Mouse (Mus musculus) cerebellum, postnatal 36 days (tissue): ENCODE data around the gene Trp53rka.

Experiments used
- DNase-seq, 2 experiments: peaks; one replicate each; pipeline ENCODE4 v3.0.0; 2021 to 2022; ENCODE audit warnings: mixed read lengths in 2 of 2

The Trp53rka gene

GRCm38 (mm10) chr2:165485826-165486225 is 7.3 kb downstream of the Trp53rka start:
- DNase-seq: no peak

DNA sequence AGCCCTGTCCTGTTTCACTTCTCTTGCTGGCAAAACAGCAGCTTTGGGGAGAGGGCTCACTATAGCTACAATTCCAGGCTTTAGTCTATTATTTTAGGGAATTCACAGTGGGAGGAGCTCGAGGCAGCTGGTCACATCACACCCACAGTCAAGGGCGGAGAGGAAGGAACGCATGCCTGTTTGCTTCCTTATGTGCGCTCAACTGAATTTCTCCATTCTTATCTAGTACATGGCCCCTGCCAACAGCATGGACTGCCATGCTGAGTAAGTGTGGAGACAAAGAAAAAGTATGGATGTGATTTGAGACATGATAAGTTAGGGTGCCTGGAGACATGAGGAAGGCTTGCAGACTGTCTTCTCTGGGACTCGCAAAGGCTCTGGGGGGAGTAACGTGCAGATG is 9.0 kb downstream of the Trp53rka start:
- no peak for DNase-seq

- DNase-seq: no peak
Observed at GRCm38 (mm10) chr2:165482003-165482402, 11.1 kb downstream of the Trp53rka start.

DNA sequence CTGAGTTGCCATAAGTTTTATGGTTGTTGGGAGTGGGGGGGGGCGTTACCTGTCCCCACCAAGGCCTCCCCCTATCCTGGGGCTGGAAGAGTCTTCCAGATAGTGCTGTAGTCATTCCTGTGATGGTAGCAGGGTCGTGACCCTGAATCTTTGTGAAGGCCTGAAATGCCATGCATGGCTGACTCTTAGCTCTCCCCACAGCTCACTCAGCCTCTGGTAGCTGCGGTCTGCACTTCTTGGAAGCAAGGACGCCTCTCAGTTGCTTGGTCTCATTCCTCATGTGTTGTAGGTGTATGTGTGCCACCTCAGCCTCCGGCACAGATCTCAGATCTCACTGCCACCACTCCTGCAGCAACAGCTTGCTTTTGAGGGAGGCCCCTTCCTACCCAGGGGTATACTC is 17.3 kb downstream of the Trp53rka start:
- no peak for DNase-seq

DNA sequence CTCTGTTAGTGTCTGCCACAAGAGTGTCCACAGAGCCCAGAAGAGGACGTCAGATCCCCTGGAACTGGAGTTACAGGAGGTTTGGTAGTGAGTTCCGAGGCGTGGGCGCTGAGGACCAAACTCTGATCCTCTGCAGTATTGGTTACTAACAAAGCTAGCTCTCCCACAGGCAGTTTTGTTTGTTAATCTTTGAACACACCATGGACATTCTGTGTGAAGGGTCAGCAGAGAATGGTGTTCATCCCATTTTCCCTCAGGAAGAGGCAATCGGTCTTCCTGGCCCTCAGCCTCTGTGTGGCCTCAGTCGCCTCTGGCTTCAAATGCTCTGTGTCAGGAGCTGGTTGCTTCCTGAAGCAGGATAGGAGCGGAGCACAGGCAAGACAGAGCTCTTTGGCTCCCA is 17.7 kb downstream of the Trp53rka start:
- no peak for DNase-seq

DNA sequence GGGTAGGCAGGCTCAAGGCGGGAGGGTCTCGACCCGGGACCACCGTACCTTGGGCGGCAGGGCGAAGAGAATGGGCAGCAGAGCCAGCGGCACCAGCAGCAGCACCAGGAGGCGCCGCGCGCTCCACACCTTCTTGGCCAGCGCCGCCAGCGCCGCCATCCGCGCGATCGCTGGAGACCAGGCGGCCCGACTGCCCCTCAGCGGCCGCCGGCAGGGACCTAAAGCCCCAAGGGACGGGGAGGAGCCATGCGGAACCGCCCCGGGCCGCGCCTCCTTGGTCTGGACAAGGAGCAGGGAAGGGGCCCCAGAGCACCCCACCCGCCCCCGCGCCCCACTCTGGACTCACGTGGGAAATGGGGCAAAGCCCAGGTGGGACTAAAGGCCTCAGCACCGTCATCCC is 20.1 kb downstream of the Trp53rka start, which contains the start of gene Slc13a3:
Gene Slc13a3 (minus strand): TSS at position 228 of the 400 bp plus-strand sequence.
- no peak for DNase-seq

DNA sequence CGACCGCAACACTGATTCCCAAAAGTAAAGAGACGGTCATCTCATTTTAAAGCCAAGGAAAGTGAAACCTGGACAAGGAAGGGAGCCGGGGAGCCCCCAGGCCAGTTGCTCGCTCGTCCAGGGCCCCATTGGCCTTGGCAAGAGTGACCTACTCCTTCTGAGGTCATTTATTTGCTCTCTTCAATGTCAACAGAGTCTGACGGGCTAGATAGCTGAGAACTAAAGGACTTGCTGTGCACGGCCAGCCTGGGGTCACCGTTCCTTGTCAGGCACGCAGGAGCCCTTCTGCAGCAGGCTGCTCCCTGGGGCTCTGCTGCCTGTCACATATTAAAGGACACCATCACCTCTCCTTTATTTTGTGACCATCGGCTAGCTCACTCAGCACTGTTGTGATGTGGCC is 21.2 kb downstream of the Trp53rka start:
- DNase-seq: no peak

DNA sequence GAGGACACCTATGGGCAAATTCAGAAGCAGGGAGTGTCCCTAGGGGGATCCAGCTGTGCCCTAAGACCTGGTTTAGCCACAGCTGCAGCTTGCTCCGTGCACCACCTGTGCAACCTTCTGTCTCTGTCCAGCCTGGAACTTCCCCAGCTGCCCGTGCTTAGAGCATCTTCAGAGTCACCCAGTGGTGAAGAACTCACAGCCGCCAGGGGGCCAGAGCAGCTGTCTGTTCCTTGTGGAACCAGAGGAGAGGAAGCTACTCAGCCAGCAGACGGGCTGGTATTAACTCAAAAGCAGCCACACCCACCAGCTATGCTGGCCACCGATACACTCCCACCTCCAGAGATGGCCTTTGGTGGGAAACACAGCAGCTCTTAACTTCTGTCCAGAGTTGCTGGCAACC is 23.0 kb downstream of the Trp53rka start:
- no peak for DNase-seq

- DNase-seq: no peak
Observed at GRCm38 (mm10) chr2:165467824-165468452, 25.2 kb downstream of the Trp53rka start.

GRCm38 (mm10) chr2:165459663-165460062 is 33.5 kb downstream of the Trp53rka start:
- no peak for DNase-seq

DNA sequence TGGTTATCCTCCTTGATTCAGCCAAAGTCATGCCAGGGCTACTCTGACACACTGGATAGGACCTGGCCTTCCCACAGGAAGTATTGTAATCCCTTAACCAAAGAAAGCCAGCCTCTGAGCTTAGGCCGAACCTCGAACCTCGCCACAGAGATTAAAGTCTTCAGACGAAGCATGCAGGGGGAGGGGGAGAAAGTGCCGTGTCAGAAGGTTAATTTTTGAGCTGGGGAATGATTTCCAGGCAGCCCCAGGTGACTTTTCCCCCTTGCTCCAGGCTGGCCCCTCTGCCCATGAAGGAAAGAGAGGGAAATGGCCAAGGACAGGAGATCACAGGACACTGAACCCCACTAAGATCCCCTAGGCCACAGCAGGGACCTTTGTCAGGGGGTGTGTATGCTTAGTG is 34.9 kb downstream of the Trp53rka start:
- no peak for DNase-seq

DNA sequence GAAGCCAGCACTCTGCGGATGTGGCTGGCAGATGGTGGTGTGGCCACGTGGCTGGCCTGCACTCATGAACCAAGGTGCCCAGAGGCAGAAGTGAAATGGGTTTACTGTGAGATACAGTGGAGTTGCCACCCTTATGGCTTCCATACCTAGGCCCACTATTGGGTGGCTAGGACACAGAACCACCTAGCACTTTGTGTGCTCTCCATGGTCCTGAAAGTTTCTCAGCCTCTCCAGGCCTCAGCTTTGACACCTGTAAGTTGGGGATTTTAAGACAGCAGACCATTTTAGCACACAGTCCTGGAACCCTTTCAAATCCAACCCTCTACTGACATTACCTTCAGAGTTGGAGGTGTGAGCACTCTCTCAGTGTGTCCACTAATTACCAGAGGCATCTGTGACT is 36.4 kb downstream of the Trp53rka start:
- DNase-seq: no peak

DNA sequence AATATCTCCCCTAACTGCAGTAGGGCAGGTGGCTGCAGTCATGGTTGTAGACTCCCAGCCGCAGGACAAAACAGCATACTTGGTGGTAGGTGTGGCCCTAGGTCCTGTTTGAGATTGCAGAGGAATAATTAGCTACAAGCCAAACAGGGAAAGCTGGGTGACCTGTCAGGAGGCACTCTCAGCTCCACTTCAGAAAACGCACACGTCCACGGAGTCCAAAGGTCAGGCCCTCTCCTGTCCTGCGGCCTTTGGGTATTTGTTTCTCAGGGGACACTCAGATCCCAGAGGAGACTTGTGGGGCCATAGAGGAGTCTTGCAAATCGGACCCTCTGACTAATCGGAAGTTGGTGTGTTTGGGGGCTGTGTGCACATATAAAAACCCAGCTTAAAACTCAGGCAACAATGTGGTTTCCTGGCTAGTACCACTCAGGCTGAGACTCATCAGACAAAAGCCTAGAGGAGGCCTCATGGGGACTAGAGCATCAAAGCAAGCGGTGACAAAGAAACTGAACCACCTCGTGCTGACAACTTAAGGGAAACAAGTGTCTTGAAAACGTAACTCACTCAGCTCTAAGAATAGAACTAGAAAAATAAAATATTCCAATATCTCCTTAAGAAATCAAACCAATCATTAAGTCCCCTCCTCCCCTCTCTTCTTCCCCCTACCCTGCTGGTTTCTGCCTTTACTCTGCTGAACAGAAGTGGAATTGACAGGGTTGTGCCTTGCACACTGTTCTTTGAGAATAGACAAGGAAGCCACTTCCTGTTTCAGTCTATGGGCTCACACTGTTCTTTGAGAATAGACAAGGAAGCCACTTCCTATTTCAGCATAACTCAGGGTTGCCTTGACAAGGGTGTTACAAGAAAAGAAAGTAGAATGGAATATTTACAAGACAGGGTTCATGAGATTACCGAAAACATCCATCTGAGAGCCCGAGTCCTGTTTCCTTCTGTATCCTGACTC is 40.1 kb downstream of the Trp53rka start:
- DNase-seq: no peak

GRCm38 (mm10) chr2:165448475-165448874 is 44.6 kb downstream of the Trp53rka start:
- no peak for DNase-seq

GRCm38 (mm10) chr2:165444861-165445260 is 48.3 kb downstream of the Trp53rka start:
- no peak for DNase-seq

- no peak for DNase-seq
Observed at GRCm38 (mm10) chr2:165442981-165443380, 50.1 kb downstream of the Trp53rka start.

DNA sequence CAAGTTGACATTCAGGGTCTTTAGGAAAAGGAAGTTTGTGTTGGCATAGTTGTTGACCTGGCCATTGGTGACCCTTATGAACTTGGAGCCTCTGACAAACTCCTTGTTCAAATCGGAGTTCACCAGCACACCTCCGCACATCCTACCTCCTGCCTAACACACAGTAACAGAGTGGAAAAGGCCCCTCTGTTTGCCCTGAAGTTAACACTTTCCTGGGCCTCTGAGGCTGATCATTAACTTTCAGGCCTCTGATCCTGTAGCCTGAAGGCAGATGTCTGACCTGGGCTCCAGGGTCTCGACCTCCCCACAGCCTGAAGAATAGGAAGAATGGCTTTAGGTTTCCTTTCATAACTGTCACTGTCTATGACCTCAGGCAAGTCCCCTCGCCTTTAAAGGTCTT is 51.5 kb downstream of the Trp53rka start:
- no peak for DNase-seq
